Mouse (Mus musculus): ENCODE results near the gene Nostrin.

DNA sequence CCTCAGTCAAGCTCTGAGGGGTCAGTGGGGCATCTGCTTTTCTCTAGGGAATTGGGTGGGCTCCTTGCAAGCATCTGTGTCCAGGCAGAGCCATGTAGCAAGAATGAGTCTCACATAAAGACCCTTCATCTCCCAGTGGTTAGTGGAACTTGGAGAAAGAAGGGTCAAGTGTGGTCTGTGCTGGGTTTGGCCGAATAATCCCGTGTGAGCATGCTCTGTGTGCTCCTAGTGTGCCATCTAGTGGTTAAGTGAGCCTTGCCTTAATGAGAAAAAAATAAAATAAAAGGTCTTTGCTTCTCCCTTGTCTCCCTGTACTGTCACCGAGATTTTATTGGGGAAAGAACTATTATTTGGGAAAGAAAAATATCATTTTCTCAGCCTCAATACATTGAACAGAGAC, 34.9 kb upstream of the Nostrin start:
- TF ChIP-seq EP300 (optimal IDR thresholded peaks at IDR 0.05) (no peak), CTCF (IDR thresholded peaks at IDR 0.05; ENCODE audit: low read depth) (peak; percentile 94)
